Mouse (Mus musculus) CH12.LX (cell line): ENCODE measurements around the gene Kcnd3. TPM values are rescaled to one million over a fixed set of nuclear protein-coding genes. Genes with fewer than 3 reads are reported as not detected.

Experiments
- DNase-seq: peaks from one replicate; pipeline ENCODE4 v3.0.0-alpha.2; 2013; ENCODE audit errors: extremely low read depth
- H3K27ac ChIP-seq: 2 replicates; pipeline ENCODE4 v1.5.1; 2012; ENCODE audit warnings: low read depth, mild to moderate bottlenecking, control low read depth, moderate library complexity; ENCODE audit not compliant: insufficient read depth
- H3K27me3 ChIP-seq: replicated peaks from 2 replicates; pipeline ENCODE3; 2012; ENCODE audit warnings: inconsistent platforms
- H3K36me3 ChIP-seq, 2 experiments: replicated peaks in 1 of 2; 2 replicates each; pipeline versions ENCODE3 to v1.6.1; 2012; ENCODE audit warnings: inconsistent platforms in 1 of 2, low read length in 1 of 2, mild to moderate bottlenecking in 1 of 2, mixed read lengths in 1 of 2, moderate library complexity in 1 of 2; ENCODE audit not compliant: control insufficient read depth in 1 of 2, insufficient read depth in 1 of 2
- H3K4me1 ChIP-seq, 2 experiments: 2 replicates each; pipeline ENCODE4 v1.6.1; 2012; ENCODE audit warnings: inconsistent platforms in 1 of 2, moderate library complexity in 1 of 2; ENCODE audit not compliant: insufficient read depth in 2 of 2, control insufficient read depth in 1 of 2
- H3K4me2 ChIP-seq: 2 replicates; pipeline ENCODE4 v1.6.1; 2012; ENCODE audit warnings: low read depth, mild to moderate bottlenecking, control low read depth; ENCODE audit not compliant: poor library complexity, insufficient read depth, severe bottlenecking
- H3K4me3 ChIP-seq, 3 experiments: fragments of 150-350 bp in 1 of 3; sonication (generic) in 1 of 3; replicated peaks in 1 of 3; 2 replicates each; pipeline versions ENCODE3 to v1.5.1; 2011 to 2012; ENCODE audit warnings: low read depth in 2 of 3, low read length in 2 of 3, mild to moderate bottlenecking in 2 of 3, moderate library complexity in 2 of 3, control low read depth in 1 of 3, improper control_type of control experiment in 1 of 3, inconsistent platforms in 1 of 3, mixed read lengths in 1 of 3; ENCODE audit not compliant: poor library complexity in 1 of 3
- H3K79me2 ChIP-seq: replicated peaks from 2 replicates; pipeline ENCODE4 v1.6.1; 2012; ENCODE audit warnings: mild to moderate bottlenecking, moderate library complexity; ENCODE audit not compliant: control insufficient read depth, poor library complexity, insufficient read depth, severe bottlenecking; ENCODE audit errors: extremely low read depth
- H3K9ac ChIP-seq: 2 replicates; pipeline ENCODE4 v1.6.1; 2012; ENCODE audit warnings: low read depth, mild to moderate bottlenecking, control low read depth, moderate library complexity; ENCODE audit not compliant: insufficient read depth
- H3K9me3 ChIP-seq: replicated peaks from 2 replicates; pipeline ENCODE3; 2012; ENCODE audit warnings: low read length, inconsistent platforms, mixed read lengths
- CHD1 ChIP-seq: IDR thresholded peaks from 2 replicates; pipeline ENCODE4 v1.6.1; 2012; ENCODE audit warnings: low read depth, low read length, improper control_type of control experiment, inconsistent platforms
- EP300 ChIP-seq: IDR thresholded peaks from 2 replicates; pipeline ENCODE4 v1.6.1; 2011; ENCODE audit warnings: low read length, improper control_type of control experiment
- GABPA ChIP-seq: IDR thresholded peaks from 2 replicates; pipeline ENCODE4 v1.6.1; 2012; ENCODE audit warnings: low read depth, low read length, improper control_type of control experiment, inconsistent platforms; ENCODE audit not compliant: insufficient replicate concordance
- HCFC1 ChIP-seq: IDR thresholded peaks from 2 replicates; pipeline ENCODE4 v1.6.1; 2012; ENCODE audit warnings: low read depth, mild to moderate bottlenecking, inconsistent platforms, low read length, improper control_type of control experiment
- IRF4 ChIP-seq: IDR thresholded peaks from 2 replicates; pipeline ENCODE4 v1.6.1; 2014; ENCODE audit warnings: low read depth, mild to moderate bottlenecking, inconsistent platforms, low read length, improper control_type of control experiment
- MAFK ChIP-seq: IDR thresholded peaks from 2 replicates; pipeline ENCODE4 v1.6.1; 2011; ENCODE audit warnings: low read length, improper control_type of control experiment; ENCODE audit not compliant: insufficient replicate concordance
- MAX ChIP-seq: IDR thresholded peaks from 2 replicates; pipeline ENCODE4 v1.6.1; 2011; ENCODE audit warnings: low read length, improper control_type of control experiment
- MXI1 ChIP-seq: IDR thresholded peaks from 2 replicates; pipeline ENCODE4 v1.6.1; 2011; ENCODE audit warnings: mild to moderate bottlenecking, low read depth, low read length, improper control_type of control experiment
- MYC ChIP-seq: IDR thresholded peaks from 2 replicates; pipeline ENCODE4 v1.6.1; 2011; ENCODE audit warnings: low read depth, mild to moderate bottlenecking, improper control_type of control experiment, low read length
- SMC3 ChIP-seq: IDR thresholded peaks from 2 replicates; pipeline ENCODE4 v1.6.1; 2011; ENCODE audit warnings: low read depth, low read length, improper control_type of control experiment
- TBP ChIP-seq: conservative IDR thresholded peaks from 2 replicates; pipeline ENCODE4 v1.6.1; 2011; ENCODE audit warnings: low read depth, low read length, improper control_type of control experiment
- TCF12 ChIP-seq: IDR thresholded peaks from 2 replicates; pipeline ENCODE4 v1.6.1; 2014; ENCODE audit warnings: low read depth, mild to moderate bottlenecking, inconsistent platforms, low read length, improper control_type of control experiment
- UBTF ChIP-seq: IDR thresholded peaks from 2 replicates; pipeline ENCODE4 v1.6.1; 2012; ENCODE audit warnings: low read depth, mild to moderate bottlenecking, inconsistent platforms, low read length, improper control_type of control experiment, moderate library complexity
- USF2 ChIP-seq: conservative IDR thresholded peaks from 2 replicates; pipeline ENCODE4 v1.6.1; 2011; ENCODE audit warnings: low read depth, low read length, improper control_type of control experiment
- ZMIZ1 ChIP-seq: IDR thresholded peaks from 2 replicates; pipeline ENCODE4 v1.6.1; 2012; ENCODE audit warnings: low read depth, mild to moderate bottlenecking, inconsistent platforms, low read length, improper control_type of control experiment
- dilution Hi-C: fragments of 300-500 bp; cut with MboI; formaldehyde crosslinking; loops from 2 replicates; pipeline ENCODE4 v1.14.3; 2020; ENCODE audit warnings: low sequenced_read_pairs; ENCODE audit not compliant: extremely low pct_unique_long_range_greater_than_20kb, extremely low pct_ligation_motif_present
- in situ Hi-C: fragments of 300-500 bp; cut with MboI; formaldehyde crosslinking; loops from 3 replicates; pipeline ENCODE4 v1.14.3; 2019; ENCODE audit warnings: low sequenced_read_pairs, low pct_ligation_motif_present, low pct_unique_long_range_greater_than_20kb, mixed read lengths
- polyA plus RNA-seq: library from polyadenylated mRNA; unstranded; fragments of >175 nt; gene quantifications from 2 replicates; pipeline ENCODE4 v1.2.1, GENCODE M21; 2012; ENCODE audit warnings: low read depth; ENCODE audit not compliant: insufficient read length
- total RNA-seq, 2 experiments: library from RNA; depleted of rRNA; stranded (reverse); fragments of 300-350 nt in 1 of 2; fragments of >200 nt in 1 of 2; gene quantifications; 2 replicates each; pipeline ENCODE4 v1.2.3; 2012 to 2014

Gene Kcnd3
- total and polyA plus RNA-seq, 3 experiments = not detected

- DNase-seq = no peak
- Histone ChIP-seq H3K4me3 (no peak overlapping the region), H3K9me3 (no peaks in the 10 kb centered on the region), H3K36me3 (no peaks in the 10 kb centered on the region), H3K79me2 (no peaks in the 10 kb centered on the region), H3K4me2 (no peak overlapping the region), H3K4me1 (no peaks in the 10 kb centered on the region), H3K27me3 (peaks cover 91% of the 10 kb centered on the region), H3K9ac (no peak overlapping the region), H3K27ac (no peak overlapping the region)
- TF ChIP-seq SMC3 = no peak
- TF ChIP-seq MXI1 = no peak
- TF ChIP-seq UBTF = no peak
- in situ Hi-C loops (no loop called here), dilution Hi-C loops (no loop called here)
These were observed 54.5 kb downstream of the Kcnd3 start for GRCm38 (mm10) chr3:105506592-105506991.

- H3K79me2 ChIP-seq = no peaks in the 10 kb centered on the region
- H3K9ac ChIP-seq = no peak overlapping the region
- no peak overlapping the region for H3K4me2 ChIP-seq
- H3K4me1 ChIP-seq = no peaks in the 10 kb centered on the region
- H3K27ac ChIP-seq = no peak overlapping the region
- dilution Hi-C loops = no loop called here
- in situ Hi-C loops = no loop called here
- no peak overlapping the region for H3K4me3 ChIP-seq
- DNase-seq = no peak
- peaks cover 99% of the 10 kb centered on the region for H3K27me3 ChIP-seq
- no peaks in the 10 kb centered on the region for H3K36me3 ChIP-seq
- H3K9me3 ChIP-seq = no peaks in the 10 kb centered on the region
- TF ChIP-seq IRF4 = no peak
- TF ChIP-seq USF2 = no peak
- no peak for TF ChIP-seq MAFK
- no peak for TF ChIP-seq EP300
- no peak for TF ChIP-seq TBP
- no peak for TF ChIP-seq GABPA
- no peak for TF ChIP-seq MAX
- TF ChIP-seq ZMIZ1 = no peak
- no peak for TF ChIP-seq TCF12
These were observed 57.2 kb downstream of the Kcnd3 start for GRCm38 (mm10) chr3:105509321-105509720.

GRCm38 (mm10) chr3:105511836-105512235 is 59.7 kb downstream of the Kcnd3 start:
- Histone ChIP-seq H3K4me3 (no peak overlapping the region), H3K36me3 (no peaks in the 10 kb centered on the region), H3K9me3 (no peaks in the 10 kb centered on the region), H3K27ac (no peak overlapping the region), H3K27me3 (peaks cover 97% of the 10 kb centered on the region), H3K79me2 (no peaks in the 10 kb centered on the region), H3K4me2 (no peak overlapping the region), H3K9ac (no peak overlapping the region), H3K4me1 (no peaks in the 10 kb centered on the region)
- in situ Hi-C loops = no loop called here
- DNase-seq = no peak
- dilution Hi-C loops = no loop called here
- TF ChIP-seq MYC (no peak), HCFC1 (no peak), CHD1 (no peak), EP300 (no peak)
